Mouse (Mus musculus) forebrain, embryonic 16.5 days (tissue): ENCODE data around the gene Mitf. TPM values are rescaled to one million over a fixed set of nuclear protein-coding genes. Genes with fewer than 3 reads are reported as not detected.

Experiments used
- ATAC-seq: fragments of 200-750 bp; cut with Nextera tagmentation; 2 replicates; pipeline ENCODE4 v1.8.0; 2017; ENCODE audit warnings: mild to moderate bottlenecking, moderate library complexity
- H3K27ac ChIP-seq: fragments of 300-500 bp; sonication (generic); 2 replicates; pipeline ENCODE4 v1.5.1; 2014; ENCODE audit warnings: low read length, control low read depth
- H3K27me3 ChIP-seq: fragments of 300-500 bp; sonication (generic); replicated peaks from 2 replicates; pipeline ENCODE4 v1.6.1; 2014; ENCODE audit warnings: low read length; ENCODE audit not compliant: control insufficient read depth, insufficient read depth
- H3K36me3 ChIP-seq: fragments of 300-500 bp; sonication (generic); 2 replicates; pipeline ENCODE4 v1.6.1; 2014; ENCODE audit not compliant: control insufficient read depth, insufficient read depth
- H3K4me1 ChIP-seq: fragments of 300-500 bp; sonication (generic); replicated peaks from 2 replicates; pipeline ENCODE4 v1.6.1; 2014; ENCODE audit warnings: low read length; ENCODE audit not compliant: control insufficient read depth, insufficient read depth
- H3K4me2 ChIP-seq: fragments of 300-500 bp; sonication (generic); 2 replicates; pipeline ENCODE4 v1.6.1; 2014; ENCODE audit warnings: mild to moderate bottlenecking, low read length, control low read depth
- H3K4me3 ChIP-seq: fragments of 300-500 bp; sonication (generic); replicated peaks from 2 replicates; pipeline ENCODE4 v1.5.1; 2014; ENCODE audit warnings: mild to moderate bottlenecking, low read length, control low read depth
- H3K9ac ChIP-seq: fragments of 300-500 bp; sonication (generic); replicated peaks from 2 replicates; pipeline ENCODE4 v1.6.1; 2014; ENCODE audit warnings: low read depth, low read length, control low read depth
- H3K9me3 ChIP-seq: fragments of 300-500 bp; sonication (generic); 2 replicates; pipeline ENCODE4 v1.6.1; 2016; ENCODE audit warnings: low read length; ENCODE audit not compliant: control insufficient read depth
- WGBS: fragments of 180-500 bp; shearing (Covaris S2); extraction: QIAGEN DNeasy Blood & Tissue Kit; methylation state at CpG from one replicate; pipeline ENCODE4 v1.1.7; 2014; 5-methylcytosine and 5-hydroxymethylcytosine counted together
- polyA plus RNA-seq: library from polyadenylated mRNA; unstranded; fragments of >200 nt; fragmentation: Nextera tagmentation; extraction: Ambion mirVana; gene quantifications from 2 replicates; pipeline ENCODE4 v1.2.1, GENCODE M21; 2015

Gene Mitf
- polyA plus RNA-seq, 1 experiment from 2014 or later = 0.84 TPM

DNA sequence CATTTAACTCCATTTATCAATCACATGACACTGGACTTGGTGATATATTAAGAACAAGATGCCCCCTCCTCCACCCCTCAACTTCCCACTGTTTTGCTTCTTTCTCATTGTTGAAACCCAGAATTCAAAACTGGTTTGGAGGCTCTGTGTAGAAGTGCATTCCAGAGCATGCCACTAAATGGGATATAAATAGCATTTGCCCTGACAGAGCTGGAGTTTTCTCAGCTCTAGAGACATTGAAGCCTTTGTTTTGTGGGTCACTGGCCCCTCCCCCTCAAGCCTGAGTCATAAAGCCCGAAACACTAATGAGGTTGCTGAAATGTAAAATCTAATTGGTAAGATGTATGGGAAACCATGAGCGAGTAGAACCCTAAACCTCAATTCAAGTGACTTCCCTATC lies 76.6 kb downstream of the Mitf start:
- H3K4me2 ChIP-seq = no peak overlapping the region
- H3K27ac ChIP-seq = no peak overlapping the region
- H3K9ac ChIP-seq = no peak overlapping the region
- WGBS = 12% methylated on average over 2 of the region's 2 CpGs
- no peaks in the 10 kb centered on the region for H3K9me3 ChIP-seq
- ATAC-seq = no peak
- H3K27me3 ChIP-seq = no peaks in the 10 kb centered on the region
- H3K4me3 ChIP-seq = no peak overlapping the region
- H3K4me1 ChIP-seq = no peaks in the 10 kb centered on the region
- no peaks in the 10 kb centered on the region for H3K36me3 ChIP-seq

DNA sequence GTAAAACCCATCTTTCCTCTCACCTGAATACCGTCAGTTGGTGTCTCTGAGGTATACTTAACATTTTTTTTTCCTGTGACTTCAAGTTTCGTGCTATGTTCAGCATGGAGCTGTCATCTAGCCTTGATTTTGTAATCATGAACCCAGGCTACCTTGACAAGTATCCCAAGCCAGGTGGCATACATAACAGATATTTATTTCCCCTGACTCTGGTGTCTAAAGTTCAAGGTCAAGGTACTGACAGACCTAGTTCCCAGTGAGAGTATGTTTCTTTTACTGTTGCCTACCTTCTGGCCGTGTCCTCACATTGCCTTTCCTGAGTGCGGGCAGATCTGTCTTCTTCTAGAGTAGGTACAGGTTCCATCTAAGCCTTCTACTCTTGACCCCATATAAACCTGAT lies 78.1 kb downstream of the Mitf start:
- Histone ChIP-seq H3K9me3 (no peaks in the 10 kb centered on the region), H3K4me3 (no peak overlapping the region), H3K4me1 (no peaks in the 10 kb centered on the region), H3K27me3 (no peaks in the 10 kb centered on the region), H3K9ac (no peak overlapping the region), H3K36me3 (no peaks in the 10 kb centered on the region), H3K4me2 (no peak overlapping the region), H3K27ac (no peak overlapping the region)
- ATAC-seq = no peak
- WGBS = 93% methylated on average over 4 of the region's 4 CpGs

DNA sequence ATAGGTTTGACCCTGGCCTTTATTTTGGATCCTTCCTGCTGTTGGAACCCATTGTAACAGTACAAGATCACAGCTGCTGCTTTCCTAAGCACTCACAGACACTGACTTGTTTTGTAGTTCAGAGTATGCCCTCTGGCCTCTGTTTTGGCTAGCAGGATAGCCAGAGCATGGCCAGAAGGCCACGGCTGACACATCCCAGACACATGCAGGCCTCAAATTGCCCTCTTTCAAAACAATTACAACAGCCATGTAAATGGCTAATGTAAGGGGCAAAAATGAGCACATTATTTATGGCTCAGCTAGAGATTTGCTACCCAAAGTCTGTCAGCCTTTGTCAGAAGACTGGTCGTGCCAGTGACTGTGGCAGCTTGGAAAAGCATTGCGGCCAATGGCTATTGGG lies 78.8 kb downstream of the Mitf start:
- Histone ChIP-seq H3K4me3 (no peak overlapping the region), H3K36me3 (no peaks in the 10 kb centered on the region), H3K27ac (no peak overlapping the region), H3K4me1 (no peaks in the 10 kb centered on the region), H3K27me3 (no peaks in the 10 kb centered on the region), H3K4me2 (no peak overlapping the region), H3K9ac (no peak overlapping the region), H3K9me3 (no peaks in the 10 kb centered on the region)
- ATAC-seq = no peak
- WGBS = 71% methylated on average over 3 of the region's 3 CpGs

DNA sequence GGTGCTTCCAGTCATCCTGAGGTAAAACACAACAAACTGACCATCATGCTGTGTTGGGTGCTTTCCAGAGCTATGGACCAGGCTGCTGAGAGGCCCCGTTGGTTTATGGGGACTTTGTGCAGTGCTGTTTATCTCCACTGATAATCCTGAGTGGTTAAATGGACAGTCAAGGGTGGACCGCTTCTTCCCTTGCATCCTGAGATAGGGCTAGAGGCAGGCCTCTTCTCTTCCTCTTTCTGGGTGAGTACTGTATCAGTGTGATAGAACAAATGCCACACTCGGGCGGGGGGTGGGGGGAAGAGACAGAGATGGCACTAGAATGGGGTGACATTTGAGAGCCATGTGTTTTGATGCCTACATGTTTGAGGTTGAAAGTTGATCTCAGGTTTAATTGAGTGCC lies 81.0 kb downstream of the Mitf start:
- Histone ChIP-seq H3K4me1 (no peaks in the 10 kb centered on the region), H3K27ac (no peak overlapping the region), H3K4me3 (no peak overlapping the region), H3K9ac (no peak overlapping the region), H3K9me3 (no peaks in the 10 kb centered on the region), H3K27me3 (no peaks in the 10 kb centered on the region), H3K36me3 (no peaks in the 10 kb centered on the region), H3K4me2 (no peak overlapping the region)
- no peak for ATAC-seq
- 92% methylated on average over 4 of the region's 4 CpGs for WGBS

DNA sequence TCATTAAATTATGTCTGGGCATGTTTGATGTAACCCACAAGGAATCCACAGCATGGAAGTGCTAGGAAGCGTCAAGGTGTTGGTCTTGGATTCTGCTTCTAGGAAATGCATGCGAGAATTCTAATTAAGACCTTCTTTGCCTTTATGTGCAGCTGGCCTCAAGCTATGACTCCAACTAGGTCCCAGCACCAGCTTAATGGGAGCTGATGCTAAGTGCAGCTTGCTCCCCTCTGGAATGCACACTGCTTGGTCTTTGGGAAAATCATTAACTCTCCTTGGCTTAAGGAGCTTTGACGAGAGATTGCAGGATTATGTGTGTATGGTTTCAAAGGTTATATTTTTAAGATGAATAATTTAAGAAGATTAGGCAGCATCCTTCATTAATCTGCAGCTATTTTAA lies 81.7 kb downstream of the Mitf start:
- Histone ChIP-seq H3K9me3 (no peaks in the 10 kb centered on the region), H3K4me1 (no peaks in the 10 kb centered on the region), H3K4me3 (no peak overlapping the region), H3K36me3 (no peaks in the 10 kb centered on the region), H3K27ac (no peak overlapping the region), H3K4me2 (no peak overlapping the region), H3K27me3 (no peaks in the 10 kb centered on the region), H3K9ac (no peak overlapping the region)
- ATAC-seq = no peak
- 51% methylated on average over 3 of the region's 3 CpGs for whole genome bisulfite sequencing

DNA sequence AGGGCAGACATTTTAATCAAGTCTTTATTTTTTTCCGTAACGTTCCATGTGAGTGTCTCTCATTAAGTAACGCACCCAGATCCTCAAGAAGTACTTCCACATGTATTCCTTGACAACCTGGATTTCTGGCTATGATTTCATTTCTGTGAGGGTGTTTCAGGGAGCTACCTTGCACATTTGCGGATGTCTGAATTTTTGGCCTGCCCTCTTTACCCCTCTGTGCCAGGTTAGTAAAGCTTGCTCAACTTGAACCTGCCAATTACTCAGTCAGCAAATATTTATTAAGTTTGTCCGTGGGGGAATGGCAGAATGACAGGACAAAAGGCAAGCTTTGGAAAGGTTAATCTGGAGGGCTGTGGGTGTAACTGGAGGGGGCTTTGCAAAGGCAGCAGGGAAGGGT lies 86.7 kb downstream of the Mitf start:
- Histone ChIP-seq H3K4me1 (no peaks in the 10 kb centered on the region), H3K4me3 (no peak overlapping the region), H3K4me2 (no peak overlapping the region), H3K9me3 (no peaks in the 10 kb centered on the region), H3K27me3 (no peaks in the 10 kb centered on the region), H3K27ac (no peak overlapping the region), H3K36me3 (no peaks in the 10 kb centered on the region), H3K9ac (no peak overlapping the region)
- ATAC-seq = no peak
- WGBS = 75% methylated on average over 5 of the region's 5 CpGs

DNA sequence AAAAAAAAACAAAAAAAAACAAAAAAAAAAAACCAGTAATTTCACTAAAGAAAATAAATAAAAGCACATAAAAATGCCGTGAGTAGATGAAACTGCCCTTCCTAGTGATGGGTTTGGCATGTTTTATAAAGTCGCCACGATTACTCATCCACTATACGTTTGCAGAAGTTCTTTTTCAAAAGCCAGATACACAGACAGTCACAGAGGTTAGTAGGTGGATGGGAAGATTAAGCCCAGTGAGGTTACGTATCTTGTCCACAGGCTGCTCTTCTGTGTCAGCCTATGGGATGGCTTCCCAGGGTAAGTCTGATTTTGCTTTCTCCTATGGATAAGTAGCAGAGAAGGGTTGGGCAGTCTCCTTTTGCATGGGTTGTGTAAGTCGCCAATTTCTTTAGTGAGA lies 90.3 kb downstream of the Mitf start:
- ATAC-seq = no peak
- H3K9me3 ChIP-seq = no peaks in the 10 kb centered on the region
- 88% methylated on average over 6 of the region's 6 CpGs for WGBS
- no peak overlapping the region for H3K4me3 ChIP-seq
- no peak overlapping the region for H3K4me2 ChIP-seq
- no peak overlapping the region for H3K27ac ChIP-seq
- H3K27me3 ChIP-seq = no peaks in the 10 kb centered on the region
- no peaks in the 10 kb centered on the region for H3K36me3 ChIP-seq
- H3K9ac ChIP-seq = no peak overlapping the region
- H3K4me1 ChIP-seq = no peaks in the 10 kb centered on the region

DNA sequence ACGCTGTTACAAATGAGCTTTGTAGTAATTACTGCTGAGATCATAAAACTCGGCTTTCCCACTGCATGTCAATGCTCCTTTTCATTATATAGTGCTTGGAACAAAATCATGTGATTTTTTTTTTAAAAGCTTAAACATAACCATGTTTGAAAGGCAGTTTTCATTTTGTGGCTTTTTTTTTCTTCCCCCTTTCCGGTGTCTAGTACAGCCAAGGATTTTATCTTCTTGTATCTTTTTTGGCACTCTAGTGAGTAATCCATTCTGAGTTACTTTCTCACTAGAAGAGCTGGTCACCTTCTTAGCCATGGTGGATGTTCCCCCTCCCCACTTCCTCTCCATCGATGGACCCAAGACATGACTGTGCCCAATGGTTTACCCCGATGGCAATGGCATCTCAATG lies 91.2 kb downstream of the Mitf start:
- Histone ChIP-seq H3K9me3 (no peaks in the 10 kb centered on the region), H3K4me3 (no peak overlapping the region), H3K36me3 (no peaks in the 10 kb centered on the region), H3K4me2 (no peak overlapping the region), H3K27ac (no peak overlapping the region), H3K4me1 (no peaks in the 10 kb centered on the region), H3K27me3 (no peaks in the 10 kb centered on the region), H3K9ac (no peak overlapping the region)
- no peak for ATAC-seq
- WGBS = 85% methylated on average over 5 of the region's 5 CpGs

DNA sequence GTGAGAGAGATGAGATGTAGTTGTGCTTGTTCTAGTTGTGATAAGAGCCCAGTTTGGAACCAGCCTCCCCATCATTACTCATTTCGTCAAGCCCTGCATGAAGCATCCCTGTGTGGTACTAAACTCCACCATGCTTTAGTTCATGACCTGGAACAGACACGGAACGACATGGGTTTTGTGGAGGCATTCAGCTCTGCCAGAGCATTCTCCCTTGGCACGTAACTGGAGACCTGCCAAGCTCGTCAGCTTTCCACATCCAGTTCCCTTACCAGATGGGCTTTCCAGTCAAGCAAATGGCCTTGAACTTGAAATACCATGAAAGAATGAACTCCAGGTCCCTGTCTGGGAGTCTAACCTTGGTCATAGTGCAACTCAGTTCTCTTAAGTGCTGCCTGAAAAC lies 94.7 kb downstream of the Mitf start:
- ATAC-seq = no peak
- Histone ChIP-seq H3K4me3 (no peak overlapping the region), H3K9me3 (no peaks in the 10 kb centered on the region), H3K27ac (no peak overlapping the region), H3K27me3 (no peaks in the 10 kb centered on the region), H3K4me1 (no peaks in the 10 kb centered on the region), H3K4me2 (no peak overlapping the region), H3K36me3 (no peaks in the 10 kb centered on the region), H3K9ac (no peak overlapping the region)
- 54% methylated on average over 5 of the region's 5 CpGs for WGBS

DNA sequence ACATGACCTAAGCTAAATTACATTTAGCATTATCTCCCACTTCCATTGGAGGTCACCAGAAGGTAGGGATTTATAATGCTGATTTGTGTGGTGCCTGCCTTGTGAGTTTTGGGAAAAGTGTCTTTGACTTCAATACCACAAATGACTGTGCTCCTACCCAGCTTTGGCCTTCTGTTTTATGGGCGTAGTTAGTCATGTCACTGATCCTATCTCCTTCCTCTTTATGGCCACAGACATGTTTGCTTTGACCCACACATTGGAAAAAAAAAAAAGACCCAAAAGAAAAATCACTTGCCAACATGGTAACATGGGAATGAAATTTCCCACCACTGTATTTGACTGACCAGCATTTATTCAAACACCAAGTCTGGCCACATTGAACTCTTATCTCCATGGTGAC lies 95.4 kb downstream of the Mitf start:
- ATAC-seq = no peak
- Histone ChIP-seq H3K4me1 (no peaks in the 10 kb centered on the region), H3K9ac (no peak overlapping the region), H3K4me2 (no peak overlapping the region), H3K4me3 (no peak overlapping the region), H3K9me3 (no peaks in the 10 kb centered on the region), H3K27me3 (no peaks in the 10 kb centered on the region), H3K36me3 (no peaks in the 10 kb centered on the region), H3K27ac (no peak overlapping the region)
- WGBS = 100% methylated on average over 1 of the region's 1 CpGs
